Mouse (Mus musculus) brain, embryonic 14.5 days (tissue): Measurements from ENCODE around the gene Mms22l. TPM values are rescaled to one million over a fixed set of nuclear protein-coding genes. Genes with fewer than 3 reads are reported as not detected.
"Not testable (repeated sequence)": the region's sequence is repeated elsewhere in the genome, so short reads cannot be mapped to it uniquely, and the experiment has no call there.

Experiments used
- DNase-seq: peaks from one replicate; pipeline ENCODE4 v3.0.0-alpha.2; 2011; ENCODE audit warnings: low read depth
- CTCF ChIP-seq: fragments of 200-500 bp; IDR thresholded peaks from 2 replicates; pipeline ENCODE4 v1.5.1; 2012; ENCODE audit warnings: inconsistent platforms, mild to moderate bottlenecking, moderate library complexity, borderline replicate concordance; ENCODE audit not compliant: insufficient read depth, insufficient read length; ENCODE audit errors: extremely low read depth
- POLR2A ChIP-seq: fragments of 200-500 bp; IDR thresholded peaks from 2 replicates; pipeline ENCODE4 v1.6.1; 2012; ENCODE audit warnings: mild to moderate bottlenecking, inconsistent platforms, borderline replicate concordance; ENCODE audit not compliant: poor library complexity, insufficient read depth, insufficient read length, severe bottlenecking; ENCODE audit errors: extremely low read depth
- polyA plus RNA-seq: library from polyadenylated mRNA; depleted of rRNA; stranded (reverse); fragments of >200 nt; gene quantifications from 2 replicates; pipeline ENCODE4 v1.2.3, GENCODE M21; 2012; rRNA removed

Mms22l gene
- 11.8 and 21.5 TPM in 2 replicates for polyA plus RNA-seq

- peak; percentile 98 for DNase-seq
- TF ChIP-seq POLR2A (peak; percentile 65; the same call in 1 of the 2 replicates), CTCF (no peak)
Measured at GRCm38 (mm10) chr4:24496116-24496952, at the start of gene Mms22l. Gene Mms22l, plus strand, starts transcription at chr4:24496451.

GRCm38 (mm10) chr4:24484046-24484445 is 12.2 kb upstream of the Mms22l start:
- DNase-seq: not testable (repeated sequence)

GRCm38 (mm10) chr4:24496953-24497319 is 685 bp downstream of the Mms22l start:
- DNase-seq: no peak
- TF ChIP-seq POLR2A (no peak), CTCF (no peak)

- TF ChIP-seq CTCF: no peak
- no peak for DNase-seq
Measured at GRCm38 (mm10) chr4:24509195-24509594, 12.9 kb downstream of the Mms22l start.

- no peak for DNase-seq
Measured at GRCm38 (mm10) chr4:24536989-24537388, 40.7 kb downstream of the Mms22l start.

GRCm38 (mm10) chr4:24543421-24543820 is 47.2 kb downstream of the Mms22l start:
- TF ChIP-seq POLR2A: no peak
- TF ChIP-seq CTCF: no peak
- DNase-seq: no peak

More at GRCm38 (mm10) chr4:24536989-24537388, 40.7 kb downstream of the Mms22l start:
- TF ChIP-seq CTCF: no peak
- TF ChIP-seq POLR2A: no peak

GRCm38 (mm10) chr4:24544677-24545151 is 48.5 kb downstream of the Mms22l start:
- peak; percentile 92 for DNase-seq
- no peak for TF ChIP-seq POLR2A
- TF ChIP-seq CTCF: peak; percentile 70; the same call in 1 of the 2 replicates

GRCm38 (mm10) chr4:24556116-24556820 is 60.0 kb downstream of the Mms22l start:
- no peak for TF ChIP-seq CTCF
- no peak for TF ChIP-seq POLR2A
- peak; percentile 83 for DNase-seq

GRCm38 (mm10) chr4:24557149-24557548 is 60.9 kb downstream of the Mms22l start:
- TF ChIP-seq CTCF: no peak
- TF ChIP-seq POLR2A: no peak
- DNase-seq: no peak

GRCm38 (mm10) chr4:24568026-24568425 is 71.8 kb downstream of the Mms22l start:
- DNase-seq: no peak
- no peak for TF ChIP-seq CTCF
- TF ChIP-seq POLR2A: no peak

- DNase-seq: peak; percentile 19
- TF ChIP-seq POLR2A (no peak), CTCF (no peak)
Measured at GRCm38 (mm10) chr4:24568989-24569556, 72.8 kb downstream of the Mms22l start.
